Mouse (Mus musculus): ENCODE measurements around the gene Kif21b.
A peak's percentile ranks its signal among the peaks of the same experiment; 100 is the strongest.

Kif21b gene

DNA sequence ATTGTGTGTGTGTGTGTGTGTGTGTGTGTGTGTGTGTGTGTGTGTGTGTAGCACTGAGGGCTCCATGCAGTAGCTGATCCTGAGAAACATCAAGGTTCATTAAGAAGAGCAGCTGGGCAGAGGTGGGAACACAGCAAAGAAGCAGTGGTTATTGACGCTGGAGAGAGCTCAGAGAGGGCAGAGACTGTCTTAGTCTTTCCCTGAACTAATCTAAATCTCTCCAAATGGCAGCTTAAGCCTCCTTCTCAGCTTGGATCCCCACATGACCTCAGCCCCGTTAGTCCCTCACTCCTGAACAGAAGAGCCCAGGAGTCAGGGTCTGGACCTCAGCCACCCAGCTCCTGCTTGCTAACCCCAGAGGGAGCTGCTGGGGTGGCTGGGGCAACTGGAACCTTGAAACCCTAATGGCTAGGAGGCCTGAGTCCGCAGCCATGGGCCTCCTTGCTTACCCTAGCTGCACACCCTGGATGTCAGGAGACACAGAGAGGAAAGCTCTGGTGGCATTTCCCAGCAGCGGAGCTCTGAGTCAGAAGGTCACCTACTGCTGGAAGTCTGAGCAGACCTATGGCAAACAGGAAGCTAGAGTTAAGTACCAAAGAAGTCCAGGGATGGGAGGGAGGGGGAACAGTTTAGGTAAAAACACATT is 2.1 kb upstream of the Kif21b start:
- no peak for DNase-seq (ENCODE audit: low spot score)

DNA sequence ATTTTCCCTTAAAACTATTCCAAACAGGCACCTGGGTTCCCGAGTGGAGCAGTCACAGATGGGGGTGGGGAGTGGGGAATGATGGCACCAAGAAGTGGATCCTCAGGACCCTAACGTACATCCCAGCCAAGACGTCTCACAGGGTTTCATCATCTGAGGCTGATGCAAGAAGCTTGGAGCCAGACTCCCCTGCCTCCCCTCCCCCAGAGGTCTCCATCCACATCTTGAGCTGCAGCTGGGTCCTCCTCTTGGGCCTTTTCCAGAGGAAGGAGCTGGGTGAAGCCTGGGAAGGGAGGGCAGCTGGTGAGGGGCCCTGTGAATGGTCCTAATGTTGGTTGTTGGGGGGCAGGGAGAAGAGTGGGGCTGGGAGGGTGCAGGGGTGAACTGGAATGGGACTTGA is 1.1 kb upstream of the Kif21b start:
- DNase-seq (ENCODE audit: low spot score) = no peak

DNA sequence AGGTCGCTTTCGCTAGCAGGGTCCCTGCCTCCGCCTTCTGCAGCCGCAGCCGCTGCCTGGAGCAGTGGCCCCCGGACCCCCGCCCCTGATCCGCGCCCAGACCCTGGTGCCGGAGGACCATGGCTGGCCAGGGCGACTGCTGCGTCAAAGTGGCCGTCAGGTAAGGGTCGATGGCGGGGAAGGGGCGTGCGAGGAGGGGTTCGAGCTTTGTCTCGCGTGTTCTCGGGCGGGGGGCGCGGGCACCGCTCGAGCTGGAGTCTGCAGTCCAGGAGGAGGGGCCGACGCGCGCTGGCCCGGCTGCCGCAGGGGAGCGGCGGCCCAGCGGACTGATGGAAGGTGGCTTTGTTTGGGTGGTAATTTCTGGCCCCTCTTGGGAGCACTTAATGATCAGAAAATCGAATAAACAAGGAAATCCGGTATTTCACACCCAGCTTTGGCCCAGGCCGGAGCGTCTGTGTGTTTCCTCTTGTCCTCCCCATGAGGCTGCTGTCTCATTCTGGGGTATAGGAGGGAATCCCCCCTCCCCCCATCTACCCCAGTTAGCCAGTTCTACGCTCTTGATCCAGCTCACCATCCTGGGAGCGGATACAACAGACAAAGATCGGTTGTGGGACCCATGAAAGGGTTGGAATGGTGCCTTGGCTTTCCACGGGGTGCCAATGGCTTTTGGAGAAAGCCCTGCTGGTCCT is 558 bp downstream of the Kif21b start:
- DNase-seq (ENCODE audit: low spot score) = peak; percentile 18

DNA sequence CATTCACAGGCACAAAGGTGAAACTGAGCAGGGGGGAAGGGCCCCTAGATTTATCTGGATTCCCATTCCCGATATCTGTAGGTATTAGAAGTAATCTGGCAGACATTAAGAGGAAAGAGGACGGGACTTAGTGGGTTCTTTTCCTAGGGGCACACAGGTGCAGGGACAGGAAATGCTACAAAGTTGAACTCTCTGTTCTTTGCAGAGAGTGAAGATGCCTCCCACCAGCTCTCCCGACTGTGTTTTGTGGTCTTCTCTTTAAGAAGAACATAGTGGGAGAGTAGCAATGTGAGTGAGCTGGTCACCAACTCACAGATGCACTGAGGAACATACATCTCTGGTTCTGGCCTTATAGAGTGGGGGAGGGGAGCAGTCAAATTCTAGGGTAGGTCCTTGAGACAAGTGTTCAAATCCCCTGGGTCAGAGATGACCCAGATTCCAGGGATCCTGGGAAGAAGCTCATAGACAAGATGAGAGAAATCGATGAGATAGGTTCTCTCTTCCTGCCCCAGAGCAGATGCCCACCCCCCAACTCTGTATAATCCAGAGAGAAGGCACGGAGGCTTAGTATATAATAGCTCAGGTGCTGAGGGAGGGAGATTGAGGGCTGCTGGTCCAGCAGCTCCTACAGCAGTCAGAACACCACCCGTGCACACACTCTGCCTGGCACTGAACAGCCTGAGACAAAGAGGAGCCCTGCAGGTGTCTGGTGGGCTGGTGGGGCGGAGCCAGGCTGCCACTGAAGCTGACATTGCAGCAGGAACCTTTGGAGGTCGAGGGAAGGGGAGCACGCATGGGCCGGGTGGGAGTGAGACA is 1.4 kb downstream of the Kif21b start:
- no peak for DNase-seq (ENCODE audit: low spot score)

DNA sequence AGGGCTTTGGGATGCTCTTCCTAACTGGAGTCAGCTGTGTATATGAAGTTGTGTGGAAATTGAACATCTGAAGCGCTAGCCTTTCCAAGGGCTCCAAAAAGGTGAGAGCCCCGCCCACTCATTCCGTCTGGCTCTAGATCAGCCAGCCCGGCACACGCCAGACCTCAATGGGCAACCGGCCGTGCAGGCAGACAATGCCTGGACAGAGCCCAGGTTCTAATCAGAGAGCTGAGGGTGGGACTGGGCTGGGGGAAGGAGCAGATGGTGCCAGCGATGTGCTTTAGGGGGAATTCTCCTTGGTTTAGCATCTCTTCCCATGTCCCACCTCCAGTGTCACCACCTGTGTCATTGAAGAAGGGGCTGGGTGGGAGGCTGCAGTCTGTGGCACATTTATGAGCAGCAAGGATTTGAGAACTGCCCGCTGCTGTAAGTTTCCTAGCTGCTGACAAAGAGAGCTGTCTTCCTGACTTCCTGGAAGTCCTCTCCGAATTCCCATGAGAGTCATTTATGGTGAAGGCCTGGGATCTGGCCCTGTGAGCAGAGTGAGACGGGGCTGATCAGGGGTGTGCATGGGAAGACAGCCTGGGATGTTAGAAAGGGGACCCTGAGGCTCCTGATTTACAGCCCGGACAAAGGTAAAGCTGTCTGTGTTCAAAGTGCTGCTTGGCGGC is 2.5 kb downstream of the Kif21b start:
- DNase-seq (ENCODE audit: low spot score) = peak; percentile 36

DNA sequence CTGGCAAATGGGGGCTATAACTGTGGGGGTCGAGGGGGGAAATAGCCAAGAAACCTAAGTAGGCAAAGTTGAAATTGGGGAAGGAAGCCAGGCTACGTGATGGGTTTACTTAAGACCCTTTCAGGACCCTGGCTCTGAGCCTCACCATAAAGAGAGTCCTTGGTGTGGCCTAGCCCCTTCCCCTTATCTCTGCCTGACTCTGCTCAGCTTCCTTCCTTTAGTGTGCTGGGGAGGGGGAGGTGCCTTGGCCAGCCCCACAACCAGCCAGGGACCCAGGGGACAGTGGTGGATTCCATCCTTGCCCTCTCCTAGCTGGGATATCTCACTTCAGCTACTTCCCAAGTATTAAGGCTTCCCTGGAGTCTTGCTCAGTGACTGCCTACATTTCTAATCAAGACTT is 3.4 kb downstream of the Kif21b start:
- DNase-seq (ENCODE audit: low spot score) = no peak

DNA sequence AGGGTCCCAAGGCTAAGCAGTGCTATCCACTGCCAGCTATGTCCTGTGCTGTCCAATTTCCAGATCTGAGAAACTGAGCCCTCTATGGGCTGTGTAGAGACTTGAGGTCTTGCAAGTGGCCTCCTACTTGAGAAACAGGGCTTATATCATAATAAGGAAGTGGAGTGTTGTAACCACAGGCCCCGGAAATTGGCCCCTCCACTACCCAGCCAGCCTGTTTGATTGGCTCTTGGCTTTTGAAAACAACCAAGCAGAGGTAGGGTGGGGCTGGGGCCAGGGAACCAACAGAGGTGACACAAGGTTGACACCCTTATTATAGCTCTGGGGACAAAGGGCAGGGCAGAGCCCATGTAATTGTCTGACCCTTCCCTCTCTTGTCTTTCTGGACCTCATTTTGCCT is 3.9 kb downstream of the Kif21b start:
- no peak for DNase-seq (ENCODE audit: low spot score)

DNA sequence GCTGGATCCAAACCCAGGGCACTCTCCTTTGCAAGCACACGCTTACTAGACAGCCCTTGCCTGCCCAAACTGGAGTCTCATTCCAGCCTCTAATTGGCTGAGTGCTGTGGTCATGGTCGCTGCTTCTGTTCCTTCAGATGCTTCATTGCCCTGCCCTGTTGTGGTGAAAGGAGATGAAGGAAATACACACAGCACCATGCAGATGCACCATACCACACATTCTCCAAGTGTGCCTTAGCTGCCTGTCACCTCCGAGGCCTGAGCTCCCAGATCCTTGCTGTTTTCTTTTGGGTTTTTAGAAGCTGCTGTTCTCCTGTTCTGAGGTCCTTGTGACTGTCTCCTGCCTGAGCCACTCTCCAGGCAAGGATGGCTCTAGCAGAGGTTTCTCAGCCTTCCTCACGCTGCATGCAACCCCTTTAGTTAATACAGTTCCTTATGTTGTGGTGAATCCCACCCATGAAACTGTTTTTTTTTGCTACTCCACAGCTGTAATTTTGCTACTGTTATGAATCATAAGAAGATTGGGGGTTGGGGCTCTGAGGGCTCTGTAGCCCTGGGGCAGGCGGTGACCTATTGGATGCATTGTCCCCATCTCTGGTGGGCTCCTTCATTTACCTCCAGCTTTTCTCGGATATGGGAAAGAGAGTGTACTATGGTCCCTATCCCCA is 4.7 kb downstream of the Kif21b start:
- DNase-seq (ENCODE audit: low spot score) = no peak

DNA sequence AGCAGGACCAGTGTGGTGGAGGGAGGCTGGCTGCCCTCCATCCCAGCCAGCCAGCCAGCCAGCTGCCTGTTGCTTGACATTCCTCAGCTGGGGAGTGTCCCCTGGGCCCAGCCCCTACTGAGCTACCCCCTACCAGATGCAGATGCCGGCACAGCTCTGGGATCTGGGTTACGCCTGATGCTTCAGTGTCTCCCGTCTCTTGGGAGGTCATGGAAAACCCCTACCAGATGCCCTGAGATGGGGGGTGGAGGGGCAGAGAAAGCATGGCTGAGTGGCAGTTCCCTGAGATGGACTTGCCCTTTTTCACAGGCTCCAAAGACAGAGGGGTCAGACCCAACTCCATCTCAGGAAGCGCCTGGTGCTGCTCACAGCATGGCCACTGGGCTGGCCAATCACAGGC is 5.4 kb downstream of the Kif21b start:
- DNase-seq (ENCODE audit: low spot score) = no peak

DNA sequence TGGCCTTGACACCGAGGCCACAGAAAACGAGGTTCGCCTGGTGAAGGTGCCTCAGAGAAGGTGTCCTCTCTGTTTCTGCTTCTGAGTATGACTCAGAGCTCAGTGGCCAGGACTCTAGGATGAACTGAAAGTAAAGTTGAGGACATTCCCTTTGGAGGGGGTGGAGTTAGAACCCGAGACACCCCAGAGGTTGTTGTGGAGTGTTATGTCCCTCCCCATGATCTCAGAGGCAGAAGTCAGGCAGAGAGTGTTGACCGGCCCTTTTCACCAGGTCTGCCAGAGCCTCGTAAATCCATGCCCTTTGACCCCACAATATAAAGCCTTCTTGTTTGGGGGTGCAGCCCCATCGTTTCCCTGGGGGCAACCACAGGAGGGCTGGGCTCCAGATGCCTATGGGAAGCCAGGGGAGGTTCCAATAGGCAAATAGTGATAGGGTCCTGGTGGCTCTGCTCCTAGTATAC is 5.9 kb downstream of the Kif21b start:
- DNase-seq (ENCODE audit: low spot score) = no peak

DNA sequence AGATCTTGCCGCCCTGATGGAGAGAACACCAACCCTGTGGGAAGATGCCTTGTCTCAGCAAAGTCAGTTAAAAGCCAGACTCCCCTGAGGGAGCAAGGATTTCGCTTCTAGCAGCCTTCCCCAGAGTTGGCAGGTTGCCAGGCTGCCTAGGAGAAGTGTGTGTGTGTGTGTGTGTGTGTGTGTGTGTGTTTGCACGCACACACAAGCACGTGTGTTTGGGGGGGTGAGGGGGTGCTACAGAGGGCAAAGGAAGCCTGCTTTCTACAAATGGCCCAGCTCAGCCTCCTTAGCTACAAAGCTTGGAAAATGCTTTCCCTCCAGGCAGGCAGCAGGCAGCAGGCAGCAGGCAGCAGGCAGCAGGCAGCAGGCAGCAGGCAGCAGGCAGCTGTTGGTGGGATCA is 6.4 kb downstream of the Kif21b start:
- DNase-seq (ENCODE audit: low spot score) = peak; percentile 38

DNA sequence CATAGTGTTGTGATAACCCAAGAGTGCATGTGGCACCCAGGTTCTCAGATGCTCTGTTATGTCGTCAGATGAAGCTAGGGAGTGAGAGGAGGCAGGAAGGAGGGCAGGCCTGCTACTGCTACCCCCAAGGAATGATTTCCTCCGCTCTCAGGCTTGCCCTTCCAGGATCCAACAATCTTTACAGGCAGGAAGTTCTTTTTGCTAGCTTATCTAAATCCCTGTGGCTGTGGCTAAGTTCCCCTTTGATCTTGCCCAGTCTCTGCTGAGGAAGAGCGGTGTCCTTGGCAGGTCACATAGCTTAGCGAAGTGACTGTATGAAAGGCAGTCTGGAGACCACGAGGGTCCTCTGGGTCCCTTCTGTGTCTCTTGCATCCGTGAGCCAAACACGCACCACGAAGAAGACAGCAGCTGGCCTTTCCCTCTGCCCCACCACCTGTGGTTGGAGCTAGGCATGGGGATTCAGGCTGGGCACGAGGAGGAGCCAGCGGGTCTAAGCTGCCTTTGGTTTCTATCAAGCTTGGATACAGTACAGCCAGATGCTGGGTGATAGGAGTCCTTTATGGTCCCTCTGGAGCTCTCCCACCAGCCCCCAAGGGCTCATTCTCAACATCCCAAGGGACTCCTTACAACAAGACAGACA is 7.1 kb downstream of the Kif21b start:
- no peak for DNase-seq (ENCODE audit: low spot score)

DNA sequence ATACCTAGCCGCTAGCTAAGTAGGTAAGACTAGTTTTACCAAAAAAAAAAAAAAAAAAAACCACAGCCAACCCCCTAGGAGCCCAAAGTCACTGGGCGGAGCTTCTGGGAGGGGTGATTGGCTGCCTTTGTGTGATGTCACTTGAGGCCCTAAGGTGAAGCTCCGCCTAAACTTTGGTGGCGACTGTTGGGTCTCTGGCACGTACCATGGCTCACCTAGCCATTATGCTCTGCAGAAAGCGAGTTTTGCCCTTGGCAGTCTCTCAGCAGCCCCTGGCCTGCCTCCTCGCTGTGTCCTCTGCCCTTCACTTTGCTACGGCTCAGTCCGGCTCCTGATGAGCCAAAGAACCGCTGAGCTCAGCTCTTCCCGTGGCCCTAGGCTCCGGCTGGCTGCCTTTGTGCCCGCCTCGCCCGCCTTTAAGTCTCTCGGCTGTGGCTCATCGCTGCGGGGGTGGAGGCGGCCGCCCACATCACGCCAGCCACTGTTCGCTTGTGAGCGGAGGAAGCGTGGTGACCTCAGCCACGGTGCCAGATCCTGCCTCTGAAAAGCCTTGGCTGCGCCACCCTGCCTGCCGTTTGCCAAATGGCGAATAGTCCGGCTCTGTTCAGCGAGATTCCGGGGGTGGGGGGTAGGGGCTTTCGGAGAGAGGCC is 8.9 kb downstream of the Kif21b start:
- peak; percentile 82 for DNase-seq (ENCODE audit: low spot score)

DNA sequence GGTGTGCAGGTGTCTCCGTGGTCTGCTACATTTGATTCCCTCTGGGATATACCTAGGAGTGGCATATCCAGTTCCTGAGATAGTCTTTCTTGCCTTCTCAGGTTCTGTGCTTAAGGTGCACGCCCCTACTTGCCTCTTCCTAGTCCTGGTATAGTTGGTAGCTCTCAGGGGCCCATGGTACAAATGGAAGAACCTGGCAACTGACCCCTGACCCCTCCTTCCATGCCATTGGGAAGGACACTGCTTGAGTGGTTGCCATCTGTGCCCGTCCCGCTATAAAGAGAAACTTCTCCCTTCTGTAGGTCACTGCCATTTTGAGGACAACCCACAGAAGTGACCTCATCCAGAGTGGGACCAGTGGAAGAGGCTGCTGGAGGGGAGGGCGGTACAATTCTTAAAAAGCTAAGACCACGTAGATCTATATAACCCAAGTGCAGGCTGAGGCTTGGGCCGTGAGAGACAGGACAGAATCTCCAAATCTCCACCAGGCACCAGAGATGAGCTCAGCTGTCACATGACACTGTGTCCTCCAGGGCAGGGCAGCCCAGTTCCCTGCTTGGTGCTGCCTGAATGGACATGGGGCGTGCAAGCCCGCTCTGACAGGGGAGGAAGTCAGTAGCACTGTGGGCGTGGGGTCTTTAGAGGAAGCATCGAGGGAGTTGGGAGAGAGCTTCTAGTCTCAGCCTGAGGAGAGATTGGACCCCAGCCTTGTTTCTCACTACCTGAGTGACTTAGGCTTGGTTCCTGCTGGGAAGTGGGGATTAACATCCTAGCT is 10.2 kb downstream of the Kif21b start:
- DNase-seq (ENCODE audit: low spot score) = no peak

DNA sequence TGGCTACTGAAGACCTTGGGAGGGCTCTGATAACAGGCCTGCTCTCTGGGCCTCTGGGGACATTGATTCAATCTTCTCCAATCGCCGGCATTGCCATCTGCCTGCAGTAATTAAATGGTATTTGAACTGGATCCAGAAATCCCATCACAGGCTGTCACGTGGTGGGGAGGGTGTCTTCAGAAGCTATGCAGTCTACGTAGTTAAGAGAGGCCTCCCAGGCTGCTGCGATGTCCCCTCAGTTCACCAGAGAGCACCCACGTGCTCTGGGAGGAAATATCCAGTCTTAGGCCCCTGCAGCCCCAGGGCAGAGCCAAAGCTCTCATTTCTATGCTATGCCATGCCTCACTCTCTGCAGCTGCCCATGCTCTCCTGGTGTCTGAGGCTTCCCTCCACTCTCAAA is 11.1 kb downstream of the Kif21b start:
- no peak for DNase-seq (ENCODE audit: low spot score)

DNA sequence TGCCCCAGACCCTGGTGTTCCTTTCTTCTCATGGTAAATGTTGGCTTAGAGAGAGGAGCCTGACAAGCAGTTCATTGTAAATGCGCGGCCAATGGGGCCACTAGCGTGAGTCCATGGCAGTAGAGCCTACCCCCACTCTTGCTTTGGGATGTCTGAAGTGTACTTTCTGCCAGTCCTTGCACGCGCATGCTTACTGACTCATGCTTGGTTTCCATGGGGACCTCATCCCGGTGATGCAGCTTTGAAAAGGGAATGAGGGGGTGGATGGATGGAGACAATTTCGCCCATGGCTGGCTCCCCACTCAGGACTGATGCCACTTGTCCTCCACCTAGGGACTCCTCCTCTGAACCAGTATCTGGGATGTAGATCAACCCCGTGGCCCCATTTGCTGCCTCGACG is 12.3 kb downstream of the Kif21b start:
- no peak for DNase-seq (ENCODE audit: low spot score)

DNA sequence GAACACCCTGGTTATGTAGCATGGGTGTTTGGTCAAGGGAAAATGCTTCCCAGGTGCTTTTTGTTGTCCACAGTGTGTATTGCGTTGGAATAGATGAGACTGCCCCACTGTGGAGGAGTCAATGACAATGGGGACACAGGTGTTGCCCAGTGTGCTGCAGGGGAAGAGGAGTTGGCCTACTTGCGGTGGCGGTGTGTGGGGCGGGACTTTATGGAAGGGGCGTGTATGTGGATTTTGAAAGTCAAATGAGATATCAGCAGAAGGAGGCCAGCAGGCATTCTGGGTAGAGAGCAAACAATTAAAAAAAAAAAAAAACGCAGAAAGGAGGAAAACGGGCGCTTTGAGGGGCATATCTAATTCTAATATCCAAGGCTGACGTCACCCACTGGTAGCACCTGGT is 18.5 kb downstream of the Kif21b start:
- no peak for DNase-seq (ENCODE audit: low spot score)

DNA sequence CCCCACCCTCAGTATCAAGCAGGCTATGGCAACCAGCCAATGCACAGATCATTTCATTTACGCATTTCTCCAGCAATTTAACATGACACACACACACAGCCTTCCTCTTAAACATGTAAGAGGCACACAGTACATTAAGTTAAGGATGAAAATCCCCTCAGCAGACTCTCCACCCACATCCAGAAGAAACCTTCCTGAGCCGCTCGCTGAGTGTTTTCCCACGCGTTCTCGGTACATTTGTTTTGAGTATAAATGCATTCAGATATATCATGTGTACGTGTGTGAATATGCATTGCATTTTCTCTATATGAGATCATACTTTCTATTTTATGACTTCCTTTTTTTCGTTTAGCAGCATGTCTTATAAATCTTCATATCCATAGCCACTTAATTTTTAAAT is 20.2 kb downstream of the Kif21b start:
- DNase-seq (ENCODE audit: low spot score) = no peak

DNA sequence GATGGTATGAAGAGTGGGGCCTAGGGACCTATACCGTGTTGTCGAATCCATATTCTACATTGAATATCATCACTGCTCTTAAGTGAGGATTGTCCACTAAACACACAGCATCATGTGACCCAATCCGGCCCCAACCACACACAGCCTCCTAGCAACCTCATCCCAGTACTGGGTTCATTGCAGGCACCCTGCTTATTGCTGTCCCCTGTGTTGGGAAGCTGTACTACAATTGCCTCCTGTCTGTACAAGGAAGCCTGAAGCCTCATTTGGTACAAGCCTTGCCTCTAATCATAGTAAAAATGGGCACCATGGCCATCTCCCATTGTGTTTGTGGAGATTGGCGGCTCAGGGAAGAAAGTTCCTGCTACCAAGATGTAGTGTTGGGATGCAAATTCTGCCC is 25.1 kb downstream of the Kif21b start:
- no peak for DNase-seq (ENCODE audit: low spot score)

DNA sequence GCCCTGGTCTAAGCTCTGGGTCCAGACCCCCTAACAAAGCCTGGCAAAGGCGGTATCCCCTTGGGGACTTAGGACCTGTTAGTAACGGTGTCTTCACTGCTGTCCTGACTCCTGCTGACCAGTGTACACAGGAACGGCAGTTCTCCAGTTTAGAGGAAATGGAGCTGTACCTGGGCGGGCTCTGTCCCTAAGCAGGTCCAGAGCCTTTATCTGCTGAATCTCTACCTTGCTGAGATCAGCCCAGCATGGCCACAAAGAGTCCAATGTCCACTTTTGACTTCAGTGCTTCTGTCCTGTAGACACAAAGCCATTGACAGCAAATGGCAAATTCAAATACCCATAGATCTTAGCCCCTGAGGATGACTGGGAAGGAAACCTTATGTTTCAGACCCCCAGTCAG is 25.8 kb downstream of the Kif21b start:
- no peak for DNase-seq (ENCODE audit: low spot score)

Measured in ovary, postnatal 36 days (tissue).